19 mouse cellular contexts compared by ENCODE assay signal in the genomic region with DNA sequence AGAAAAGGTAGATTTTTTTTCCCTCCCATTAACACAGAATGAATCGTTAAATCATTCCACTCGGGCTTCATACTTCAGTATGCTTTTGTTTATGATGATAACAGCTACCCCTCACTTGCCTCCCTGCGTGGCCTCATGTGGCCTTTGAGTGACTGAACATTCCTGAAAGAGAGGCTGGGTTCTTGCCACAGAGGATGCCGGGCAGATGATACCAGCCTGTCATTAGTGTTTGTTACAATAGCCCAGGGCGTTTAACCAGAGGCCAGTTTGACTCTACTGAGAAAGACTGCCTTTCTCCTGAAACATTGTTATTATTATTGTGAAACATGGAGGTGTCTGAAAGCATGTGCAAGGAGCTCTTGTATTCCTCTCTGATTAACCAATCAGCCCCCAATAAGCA.
"Had no signal": no experiment of that assay in that cellular context is flagged by ENCODE, and none has a peak within 500 bp of the region (broad histone marks: within the 10 kb centered on the region; RNA-seq: fewer than 3 reads in every experiment).

No protein-coding gene starts in this region.

- DNase-seq: kidney, adult 11 months; kidney, adult 8-10 months; kidney, postnatal 10 days; kidney, postnatal 36 days; layer of hippocampus, adult 9-11 months; liver; lung, embryonic 14.5 days; thymus, postnatal 25 days had no signal

- H3K27ac ChIP-seq: intestine, embryonic 15.5 days; kidney, embryonic 15.5 days; limb, embryonic 10.5 days; limb, embryonic 13.5 days; liver, embryonic 12.5 days; liver, embryonic 15.5 days; midbrain, embryonic 12.5 days; midbrain, embryonic 15.5 days; neural tube, embryonic 12.5 days; neural tube, embryonic 15.5 days had no signal

- H3K4me3 ChIP-seq: intestine, embryonic 15.5 days; kidney, embryonic 15.5 days; limb, embryonic 10.5 days; limb, embryonic 13.5 days; liver, embryonic 12.5 days; liver, embryonic 15.5 days; megakaryocyte, embryonic 14.5 days; midbrain, embryonic 12.5 days; midbrain, embryonic 15.5 days; neural tube, embryonic 12.5 days; neural tube, embryonic 15.5 days had no signal
